Mouse (Mus musculus): Measurements from ENCODE around the gene Pgrmc1.
A peak's percentile ranks its signal among the peaks of the same experiment; 100 is the strongest.

Gene Pgrmc1

DNA sequence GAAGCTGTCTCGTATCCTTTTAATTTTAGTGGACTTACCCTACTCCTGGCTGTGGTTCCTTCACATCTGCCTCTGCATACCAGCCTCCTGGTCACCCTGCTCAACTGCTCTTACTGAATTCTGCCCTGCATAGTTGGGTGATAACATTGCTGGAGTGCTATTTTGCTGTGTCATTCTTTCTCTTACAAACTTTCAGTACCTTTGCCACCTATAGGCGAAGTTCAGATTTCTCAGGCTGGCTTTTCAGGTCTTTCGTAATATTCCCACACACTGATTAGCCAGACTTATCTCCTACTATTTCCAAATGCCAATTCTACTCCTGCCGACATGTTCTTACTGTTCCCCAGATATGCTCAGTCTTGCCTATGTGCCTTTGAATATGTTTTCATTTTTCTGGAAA, 6.0 kb downstream of the Pgrmc1 start:
- no peak for DNase-seq

DNA sequence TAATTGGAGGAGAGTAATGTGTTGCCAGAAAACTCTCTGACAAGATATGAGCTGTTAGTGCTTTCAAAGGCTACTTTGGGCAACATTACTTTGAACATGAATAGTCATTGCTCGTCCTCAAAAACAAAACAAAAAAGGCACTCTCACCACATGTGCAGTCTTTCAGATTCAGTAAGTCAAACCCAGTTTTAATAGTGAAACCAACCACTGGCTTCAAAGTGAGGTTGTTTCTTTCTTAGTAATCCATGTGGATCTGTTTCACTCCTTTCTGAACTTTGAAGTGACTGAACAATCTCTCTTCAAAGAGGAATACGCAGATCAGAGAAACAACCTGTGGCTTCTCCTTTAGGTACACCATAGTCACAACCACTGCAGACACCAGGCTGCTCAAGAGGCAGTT, 11.1 kb downstream of the Pgrmc1 start:
- DNase-seq: no peak

DNA sequence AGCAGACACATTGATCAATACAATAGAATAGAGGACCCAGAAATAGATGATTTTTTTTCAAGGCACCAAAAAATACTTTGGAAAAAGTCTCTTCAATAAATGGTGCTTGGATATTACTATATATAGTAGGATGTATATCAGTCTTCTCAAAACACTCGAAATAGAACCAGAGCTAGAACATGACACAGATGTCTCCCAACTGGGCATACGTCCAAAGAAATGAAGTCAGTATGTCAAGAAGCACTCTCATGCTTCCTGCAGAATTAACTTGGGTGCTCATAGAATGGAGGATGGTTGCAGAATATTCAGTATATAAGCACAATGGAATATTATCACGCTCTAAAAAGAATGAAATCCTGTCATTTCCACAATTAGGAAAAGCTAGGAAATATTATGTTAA, 30.1 kb downstream of the Pgrmc1 start:
- DNase-seq: no peak

DNA sequence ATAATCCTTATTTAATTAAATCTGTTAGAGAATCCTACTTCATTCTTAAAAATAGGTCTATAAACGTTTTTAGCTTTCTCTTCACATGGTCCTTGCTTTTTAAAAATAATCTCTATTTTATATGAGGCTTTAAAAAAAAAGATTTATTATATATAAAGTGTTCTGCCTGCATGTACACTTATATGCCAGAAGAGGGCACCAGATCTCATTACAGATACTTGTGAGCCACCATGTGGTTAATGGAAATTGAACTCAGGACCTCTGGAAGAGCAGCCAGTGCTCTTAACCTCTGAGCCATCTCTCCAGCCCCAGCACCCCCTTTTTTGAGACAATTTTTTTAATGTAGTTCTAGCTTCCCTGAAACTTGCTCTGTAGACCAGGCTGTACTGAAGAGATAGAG, 32.8 kb downstream of the Pgrmc1 start:
- no peak for DNase-seq

DNA sequence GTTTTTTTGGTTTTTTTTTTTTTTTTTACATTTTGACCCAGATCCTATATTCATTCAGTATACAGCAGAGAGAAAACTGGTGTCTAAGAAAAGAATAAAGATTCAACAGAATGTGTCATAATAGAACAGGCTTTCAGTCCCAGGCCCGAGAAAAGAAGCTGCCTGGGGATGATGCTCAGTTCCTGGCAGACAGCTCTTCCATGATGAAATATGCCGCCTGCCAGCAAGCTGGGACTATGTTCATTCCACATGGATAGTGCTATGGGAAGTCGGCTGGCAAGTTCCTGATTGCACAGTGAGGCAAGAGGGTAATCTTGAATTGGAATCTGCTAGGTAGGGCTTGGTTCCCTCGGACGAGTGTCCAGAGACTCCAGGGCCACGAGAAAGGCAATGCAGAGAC, 42.0 kb downstream of the Pgrmc1 start:
- peak; percentile 48 for DNase-seq

- peak; percentile 85 for DNase-seq
Measured at GRCm38 (mm10) chrX:36644657-36645551, 46.9 kb downstream of the Pgrmc1 start, which contains the start of gene Akap17b. Gene Akap17b, minus strand, starts transcription at chrX:36645395.
